Mouse (Mus musculus) heart, embryonic 16.5 days (tissue): Measurements from ENCODE around the gene Cacnb2. TPM values are rescaled to one million over a fixed set of nuclear protein-coding genes. Genes with fewer than 3 reads are reported as not detected.
A peak's percentile ranks its signal among the peaks of the same experiment; 100 is the strongest.

Source experiments
- ATAC-seq: fragments of 200-750 bp; cut with Nextera tagmentation; replicated peaks from 2 replicates; pipeline ENCODE4 v1.8.0; 2017; ENCODE audit warnings: moderate number of reproducible peaks; ENCODE audit not compliant: insufficient read depth, low FRiP score; ENCODE audit errors: extremely low read depth
- H3K27ac ChIP-seq: fragments of 300-500 bp; sonication (generic); 2 replicates; pipeline ENCODE4 v1.5.1; 2014; ENCODE audit warnings: mild to moderate bottlenecking, low read length, control low read depth, moderate library complexity
- H3K27me3 ChIP-seq: fragments of 300-500 bp; sonication (generic); 2 replicates; pipeline ENCODE4 v1.6.1; 2014; ENCODE audit warnings: low read length, mixed read lengths; ENCODE audit not compliant: control insufficient read depth, insufficient read depth
- H3K36me3 ChIP-seq: fragments of 300-500 bp; sonication (generic); 2 replicates; pipeline ENCODE4 v1.6.1; 2014; ENCODE audit not compliant: control insufficient read depth, insufficient read depth
- H3K4me1 ChIP-seq: fragments of 300-500 bp; sonication (generic); 2 replicates; pipeline ENCODE4 v1.6.1; 2014; ENCODE audit warnings: low read length, mixed read lengths; ENCODE audit not compliant: control insufficient read depth, insufficient read depth
- H3K4me2 ChIP-seq: fragments of 300-500 bp; sonication (generic); 2 replicates; pipeline ENCODE4 v1.6.1; 2014; ENCODE audit warnings: low read depth, mild to moderate bottlenecking, control low read depth, low read length
- H3K4me3 ChIP-seq: fragments of 300-500 bp; sonication (generic); 2 replicates; pipeline ENCODE4 v1.5.1; 2014; ENCODE audit warnings: mild to moderate bottlenecking, control low read depth, low read length
- H3K9ac ChIP-seq: fragments of 300-500 bp; sonication (generic); 2 replicates; pipeline ENCODE4 v1.6.1; 2014; ENCODE audit warnings: low read length, control low read depth
- H3K9me3 ChIP-seq: fragments of 300-500 bp; sonication (generic); replicated peaks from 2 replicates; pipeline ENCODE4 v1.6.1; 2016; ENCODE audit warnings: low read length; ENCODE audit not compliant: control insufficient read depth
- WGBS: fragments of 180-500 bp; shearing (Covaris S2); extraction: QIAGEN DNeasy Blood & Tissue Kit; methylation state at CpG from one replicate; pipeline ENCODE4 v1.1.7; 2014; 5-methylcytosine and 5-hydroxymethylcytosine counted together
- polyA plus RNA-seq: library from polyadenylated mRNA; unstranded; fragments of >200 nt; fragmentation: Nextera tagmentation; extraction: Ambion mirVana; gene quantifications from 2 replicates; pipeline ENCODE4 v1.2.1, GENCODE M21; 2015

Gene Cacnb2
- polyA plus RNA-seq, 1 experiment from 2014 or later, result 12.9 TPM

DNA sequence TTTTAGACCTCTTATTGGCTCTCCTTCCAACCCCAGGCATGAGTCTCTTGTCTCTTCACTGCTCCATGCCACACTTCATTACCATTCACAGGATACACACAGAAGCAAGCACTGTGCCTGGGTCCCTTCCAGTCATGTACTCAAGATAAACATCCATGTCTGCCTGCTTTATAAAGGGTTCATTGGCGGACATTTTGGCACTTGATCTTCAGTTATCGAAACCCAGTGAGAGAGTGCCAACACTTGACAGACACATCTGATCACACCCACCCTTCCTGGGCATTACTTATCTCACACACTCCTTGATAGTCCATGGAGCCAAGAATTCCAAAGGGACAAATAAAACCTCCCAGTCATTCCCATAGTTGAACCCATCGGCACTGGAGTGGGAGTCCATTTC lies 327.0 kb downstream of the Cacnb2 start:
- H3K9ac ChIP-seq, result no peak overlapping the region
- peak; percentile 93 for ATAC-seq
- H3K4me2 ChIP-seq, result no peak overlapping the region
- H3K9me3 ChIP-seq, result no peaks in the 10 kb centered on the region
- H3K36me3 ChIP-seq, result no peaks in the 10 kb centered on the region
- WGBS, result 30% methylated on average over 3 of the region's 3 CpGs
- no peaks in the 10 kb centered on the region for H3K27me3 ChIP-seq
- peak overlapping the region; percentile 71 for H3K27ac ChIP-seq
- no peak overlapping the region for H3K4me3 ChIP-seq
- H3K4me1 ChIP-seq, result peaks cover 17% of the 10 kb centered on the region

DNA sequence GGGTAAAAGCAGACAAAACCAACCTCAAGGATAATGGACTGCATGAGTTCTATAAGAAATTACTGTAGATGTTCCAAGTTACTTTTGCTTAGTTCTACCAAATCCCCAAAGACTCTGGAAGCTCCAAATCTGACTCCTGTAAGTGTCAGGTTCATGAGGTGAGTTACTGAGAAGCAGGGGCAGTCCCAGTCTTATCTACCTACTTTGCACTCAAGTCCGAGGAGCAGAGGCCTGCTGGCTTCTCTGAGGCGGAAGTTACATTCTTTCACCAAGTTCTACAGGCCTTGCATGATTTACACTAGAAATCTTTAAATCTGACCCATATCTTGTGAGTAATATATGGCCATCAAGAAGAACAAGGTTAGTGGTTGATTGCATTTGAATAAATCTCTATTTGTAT lies 329.1 kb downstream of the Cacnb2 start:
- Histone ChIP-seq H3K27me3 (no peaks in the 10 kb centered on the region), H3K9me3 (no peaks in the 10 kb centered on the region), H3K4me3 (no peak overlapping the region), H3K9ac (no peak overlapping the region), H3K4me1 (peaks cover 28% of the 10 kb centered on the region), H3K27ac (no peak overlapping the region), H3K36me3 (no peaks in the 10 kb centered on the region), H3K4me2 (no peak overlapping the region)
- ATAC-seq, result no peak
- WGBS, result 67% methylated on average over 2 of the region's 2 CpGs

GRCm38 (mm10) chr2:14936492-14936891 lies 333.6 kb downstream of the Cacnb2 start:
- ATAC-seq, result peak; percentile 71
- Histone ChIP-seq H3K4me3 (no peak overlapping the region), H3K27ac (peak overlapping the region; percentile 84), H3K4me1 (peaks cover 16% of the 10 kb centered on the region), H3K9me3 (no peaks in the 10 kb centered on the region), H3K36me3 (no peaks in the 10 kb centered on the region), H3K4me2 (no peak overlapping the region), H3K27me3 (no peaks in the 10 kb centered on the region), H3K9ac (no peak overlapping the region)
- WGBS, result 37% methylated on average over 8 of the region's 8 CpGs

DNA sequence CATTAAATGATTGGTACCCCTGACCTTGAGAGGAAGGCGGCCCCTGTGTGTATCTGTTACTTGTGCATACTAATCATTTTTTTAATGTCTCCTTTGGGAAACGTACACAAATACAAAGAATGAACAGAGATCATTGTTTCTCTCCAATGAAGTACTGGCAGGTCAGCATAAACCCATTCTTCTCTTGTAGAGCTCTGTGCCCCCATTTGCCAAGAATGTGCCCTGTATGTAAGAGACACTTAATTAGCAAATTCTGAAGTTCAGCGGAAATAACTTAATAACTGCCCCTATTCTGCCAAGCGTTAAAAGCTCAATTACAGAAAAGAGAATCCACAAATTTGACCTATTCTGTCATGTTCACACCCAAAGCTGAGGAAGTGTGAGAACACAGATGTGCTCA lies 339.4 kb downstream of the Cacnb2 start:
- Histone ChIP-seq H3K9ac (no peak overlapping the region), H3K27ac (no peak overlapping the region), H3K9me3 (no peaks in the 10 kb centered on the region), H3K4me1 (no peaks in the 10 kb centered on the region), H3K27me3 (no peaks in the 10 kb centered on the region), H3K4me2 (no peak overlapping the region), H3K4me3 (no peak overlapping the region), H3K36me3 (no peaks in the 10 kb centered on the region)
- ATAC-seq, result no peak
- WGBS, result 81% methylated on average over 4 of the region's 4 CpGs

GRCm38 (mm10) chr2:14943691-14944357 lies 340.9 kb downstream of the Cacnb2 start:
- Histone ChIP-seq H3K9ac (no peak overlapping the region), H3K4me1 (no peaks in the 10 kb centered on the region), H3K9me3 (no peaks in the 10 kb centered on the region), H3K36me3 (no peaks in the 10 kb centered on the region), H3K4me2 (no peak overlapping the region), H3K27ac (no peak overlapping the region), H3K4me3 (no peak overlapping the region), H3K27me3 (no peaks in the 10 kb centered on the region)
- no peak for ATAC-seq
- WGBS, result 77% methylated on average over 3 of the region's 3 CpGs

GRCm38 (mm10) chr2:14953090-14953489 lies 350.2 kb downstream of the Cacnb2 start:
- H3K4me2 ChIP-seq, result no peak overlapping the region
- H3K27ac ChIP-seq, result no peak overlapping the region
- no peak overlapping the region for H3K9ac ChIP-seq
- H3K27me3 ChIP-seq, result no peaks in the 10 kb centered on the region
- no peaks in the 10 kb centered on the region for H3K4me1 ChIP-seq
- no peaks in the 10 kb centered on the region for H3K36me3 ChIP-seq
- no peak for ATAC-seq
- no peaks in the 10 kb centered on the region for H3K9me3 ChIP-seq
- no peak overlapping the region for H3K4me3 ChIP-seq
- 79% methylated on average over 2 of the region's 2 CpGs for WGBS

- ATAC-seq, result no peak
- Histone ChIP-seq H3K36me3 (0 out of 2 replicates have a peak, but pooled peaks cover 6% of the 10 kb centered on the region), H3K9me3 (no peaks in the 10 kb centered on the region), H3K4me2 (no peak overlapping the region), H3K9ac (no peak overlapping the region), H3K27me3 (no peaks in the 10 kb centered on the region), H3K4me1 (no peaks in the 10 kb centered on the region), H3K27ac (no peak overlapping the region), H3K4me3 (no peak overlapping the region)
- WGBS, result 76% methylated on average over 1 of the region's 1 CpGs
Measured at GRCm38 (mm10) chr2:14960963-14961488, 358.1 kb downstream of the Cacnb2 start.

DNA sequence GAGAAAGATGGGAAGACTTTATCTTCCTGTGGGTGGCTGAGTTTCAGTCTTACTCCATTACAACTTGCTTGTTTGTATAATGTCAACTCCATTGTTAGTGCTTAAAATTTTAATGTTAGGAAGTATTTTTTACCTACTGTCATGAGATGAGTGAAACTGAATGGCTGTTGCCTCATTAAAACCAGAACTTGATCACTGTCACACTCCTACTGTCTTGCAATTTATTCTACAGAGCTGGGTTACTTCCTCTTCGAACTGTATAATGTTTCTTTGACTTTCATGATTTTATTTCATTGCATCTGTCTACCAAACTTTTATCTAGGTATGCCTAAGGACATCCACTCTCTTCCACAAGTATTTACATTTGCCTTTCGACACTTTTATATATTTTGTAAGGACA lies 358.6 kb downstream of the Cacnb2 start:
- Histone ChIP-seq H3K27me3 (no peaks in the 10 kb centered on the region), H3K27ac (no peak overlapping the region), H3K4me2 (no peak overlapping the region), H3K9me3 (no peaks in the 10 kb centered on the region), H3K4me1 (no peaks in the 10 kb centered on the region), H3K36me3 (0 out of 2 replicates have a peak, but pooled peaks cover 6% of the 10 kb centered on the region), H3K9ac (no peak overlapping the region), H3K4me3 (no peak overlapping the region)
- WGBS, result 92% methylated on average over 2 of the region's 2 CpGs
- ATAC-seq, result no peak

- Histone ChIP-seq H3K9me3 (no peaks in the 10 kb centered on the region), H3K27me3 (no peaks in the 10 kb centered on the region), H3K27ac (no peak overlapping the region), H3K4me2 (no peak overlapping the region), H3K36me3 (peaks cover 34% of the 10 kb centered on the region), H3K4me3 (no peak overlapping the region), H3K4me1 (no peaks in the 10 kb centered on the region), H3K9ac (no peak overlapping the region)
- 76% methylated on average over 11 of the region's 11 CpGs for WGBS
- no peak for ATAC-seq
Measured at GRCm38 (mm10) chr2:14984029-14984428, 381.1 kb downstream of the Cacnb2 start.
